Mouse (Mus musculus) heart, adult 2 months (tissue): ENCODE measurements around the gene Med16. TPM values are rescaled to one million over a fixed set of nuclear protein-coding genes. Genes with fewer than 3 reads are reported as not detected.

Experiments
- DNase-seq, 2 experiments: peaks; one replicate each; pipeline ENCODE4 v3.0.0; 2021
- H3K27ac ChIP-seq: fragments of 200-600 bp; 2 replicates; pipeline ENCODE4 v1.8.1; 2022
- H3K27me3 ChIP-seq: fragments of 200-500 bp; 2 replicates; pipeline ENCODE4 v1.6.1; 2012; ENCODE audit warnings: mild to moderate bottlenecking, low read length, inconsistent platforms, mixed read lengths; ENCODE audit not compliant: control insufficient read depth, insufficient read depth
- H3K36me3 ChIP-seq: fragments of 200-500 bp; 2 replicates; pipeline ENCODE4 v1.6.1; 2012; ENCODE audit warnings: low read length, inconsistent platforms; ENCODE audit not compliant: control insufficient read depth, insufficient read depth
- H3K4me1 ChIP-seq: fragments of 200-500 bp; 2 replicates; pipeline ENCODE4 v1.6.1; 2011; ENCODE audit warnings: low read length; ENCODE audit not compliant: control insufficient read depth, insufficient read depth
- H3K4me3 ChIP-seq: fragments of 200-600 bp; 2 replicates; pipeline ENCODE4 v1.8.1; 2022
- H3K79me2 ChIP-seq: fragments of 200-500 bp; replicated peaks from 2 replicates; pipeline ENCODE4 v1.6.1; 2012; ENCODE audit warnings: mild to moderate bottlenecking, inconsistent platforms, low read length, moderate library complexity, mixed read lengths; ENCODE audit not compliant: control insufficient read depth, insufficient read depth
- H3K9ac ChIP-seq: fragments of 200-500 bp; 2 replicates; pipeline ENCODE4 v1.6.1; 2012; ENCODE audit warnings: low read depth, mild to moderate bottlenecking, control low read depth, inconsistent platforms, low read length, mixed read lengths
- CTCF ChIP-seq: fragments of 200-600 bp; IDR thresholded peaks from 2 replicates; pipeline ENCODE4 v1.8.1; 2022; ENCODE audit warnings: antibody characterized with exemption, mild to moderate bottlenecking, moderate library complexity
- EP300 ChIP-seq: fragments of 200-500 bp; IDR thresholded peaks from 2 replicates; pipeline ENCODE4 v1.6.1; 2011; ENCODE audit warnings: low read depth, low read length, control low read depth; ENCODE audit not compliant: insufficient read depth
- POLR2A ChIP-seq: fragments of 200-500 bp; IDR thresholded peaks from 2 replicates; pipeline ENCODE4 v1.6.1; 2011; ENCODE audit warnings: mild to moderate bottlenecking, low read depth, low read length, control low read depth; ENCODE audit not compliant: insufficient read depth
- WGBS: fragments of 180-500 bp; shearing (Covaris S2); methylation state at CpG from one replicate; pipeline ENCODE4 v1.1.7; 2018; 5-methylcytosine and 5-hydroxymethylcytosine counted together
- intact Hi-C: fragments of 180-260 bp; cut with DNase I; formaldehyde crosslinking; loops from one replicate; pipeline ENCODE4 v1.15.1; 2025
- polyA plus RNA-seq: library from polyadenylated mRNA; depleted of rRNA; stranded (reverse); fragments of >200 nt; gene quantifications from 2 replicates; pipeline ENCODE4 v1.2.3, GENCODE M21; 2012
- total RNA-seq, 2 experiments: library from RNA; stranded (reverse); gene quantifications; 2 replicates each; pipeline ENCODE4 v1.2.3; 2021

Gene Med16
- total and polyA plus RNA-seq, 3 experiments, result 40.8 to 62.4 (median 54.1) TPM

GRCm38 (mm10) chr10:79950661-79951060 is 41.9 kb upstream of the Med16 start:
- DNase-seq, result no peak
- Histone ChIP-seq H3K79me2 (no peaks in the 10 kb centered on the region), H3K4me3 (no peak overlapping the region), H3K4me1 (no peaks in the 10 kb centered on the region), H3K27ac (no peak overlapping the region), H3K27me3 (no peaks in the 10 kb centered on the region), H3K9ac (no peak overlapping the region), H3K36me3 (no peaks in the 10 kb centered on the region)
- TF ChIP-seq CTCF, result no peak
- TF ChIP-seq EP300, result no peak
- intact Hi-C loops, result no loop called here
- 91% methylated on average over 18 of the region's 18 CpGs for WGBS

GRCm38 (mm10) chr10:79949873-79950272 is 41.1 kb upstream of the Med16 start:
- intact Hi-C loops, result no loop called here
- no peak for DNase-seq

DNA sequence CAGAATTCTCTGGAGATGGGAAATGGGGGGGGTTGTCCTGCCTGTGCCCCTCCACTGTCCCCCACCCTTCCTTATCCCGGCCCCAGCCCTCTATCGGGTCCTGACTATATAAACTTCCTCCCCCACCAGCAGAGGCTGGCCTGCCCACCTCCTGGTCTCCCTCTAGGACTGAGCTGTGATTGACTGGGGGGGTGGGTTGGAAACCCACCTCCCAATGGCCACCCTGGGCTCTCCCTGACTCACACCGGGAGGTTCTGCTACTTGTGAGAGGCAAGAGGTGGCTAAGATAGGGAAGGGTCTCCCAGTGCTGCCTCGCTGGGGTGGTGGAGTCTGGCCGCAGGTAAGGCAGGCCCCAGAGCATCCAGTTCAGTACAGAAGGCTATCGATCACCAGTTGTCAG is 38.8 kb upstream of the Med16 start:
- no peaks in the 10 kb centered on the region for H3K27me3 ChIP-seq
- TF ChIP-seq CTCF (no peak), EP300 (no peak), POLR2A (no peak)
- intact Hi-C loops, result no loop called here
- H3K4me1 ChIP-seq, result no peaks in the 10 kb centered on the region
- H3K9ac ChIP-seq, result no peak overlapping the region
- no peaks in the 10 kb centered on the region for H3K36me3 ChIP-seq
- WGBS, result 74% methylated on average over 6 of the region's 6 CpGs
- no peaks in the 10 kb centered on the region for H3K79me2 ChIP-seq
- H3K4me3 ChIP-seq, result no peak overlapping the region
- no peak overlapping the region for H3K27ac ChIP-seq
- DNase-seq, result no peak

More at GRCm38 (mm10) chr10:79949873-79950272, 41.1 kb upstream of the Med16 start:
- H3K9ac ChIP-seq, result no peak overlapping the region
- H3K27ac ChIP-seq, result no peak overlapping the region
- H3K79me2 ChIP-seq, result no peaks in the 10 kb centered on the region
- WGBS, result 93% methylated on average over 4 of the region's 4 CpGs
- H3K27me3 ChIP-seq, result no peaks in the 10 kb centered on the region
- no peak overlapping the region for H3K4me3 ChIP-seq
- no peaks in the 10 kb centered on the region for H3K36me3 ChIP-seq
- no peaks in the 10 kb centered on the region for H3K4me1 ChIP-seq
- TF ChIP-seq CTCF, result no peak
- TF ChIP-seq POLR2A, result no peak
- no peak for TF ChIP-seq EP300

GRCm38 (mm10) chr10:79946752-79947322 is 38.1 kb upstream of the Med16 start:
- H3K36me3 ChIP-seq, result no peaks in the 10 kb centered on the region
- TF ChIP-seq EP300, result no peak
- no peak for TF ChIP-seq POLR2A
- TF ChIP-seq CTCF, result no peak
- H3K9ac ChIP-seq, result no peak overlapping the region
- H3K79me2 ChIP-seq, result no peaks in the 10 kb centered on the region
- WGBS, result 61% methylated on average over 7 of the region's 7 CpGs
- intact Hi-C loops, result no loop called here
- no peak for DNase-seq
- no peak overlapping the region for H3K27ac ChIP-seq
- H3K27me3 ChIP-seq, result no peaks in the 10 kb centered on the region
- no peak overlapping the region for H3K4me3 ChIP-seq
- H3K4me1 ChIP-seq, result no peaks in the 10 kb centered on the region

GRCm38 (mm10) chr10:79945507-79946234 is 36.9 kb upstream of the Med16 start:
- H3K27ac ChIP-seq, result no peak overlapping the region
- TF ChIP-seq EP300, result no peak
- no peak for TF ChIP-seq CTCF
- no peak for TF ChIP-seq POLR2A
- H3K4me1 ChIP-seq, result no peaks in the 10 kb centered on the region
- no peaks in the 10 kb centered on the region for H3K79me2 ChIP-seq
- intact Hi-C loops, result no loop called here
- H3K36me3 ChIP-seq, result no peaks in the 10 kb centered on the region
- no peaks in the 10 kb centered on the region for H3K27me3 ChIP-seq
- H3K4me3 ChIP-seq, result no peak overlapping the region
- no peak for DNase-seq
- WGBS, result 80% methylated on average over 16 of the region's 16 CpGs
- H3K9ac ChIP-seq, result no peak overlapping the region

GRCm38 (mm10) chr10:79943471-79943901 is 34.8 kb upstream of the Med16 start:
- Histone ChIP-seq H3K4me1 (no peaks in the 10 kb centered on the region), H3K36me3 (no peaks in the 10 kb centered on the region), H3K79me2 (no peaks in the 10 kb centered on the region), H3K4me3 (no peak overlapping the region), H3K9ac (no peak overlapping the region), H3K27me3 (no peaks in the 10 kb centered on the region), H3K27ac (no peak overlapping the region)
- TF ChIP-seq EP300, result no peak
- TF ChIP-seq CTCF, result no peak
- no peak for TF ChIP-seq POLR2A
- DNase-seq, result no peak
- intact Hi-C loops, result no loop called here
- 89% methylated on average over 9 of the region's 9 CpGs for WGBS
